In genomic region chr12:111559647-111560258, GRCm38 (mm10) we compare ENCODE assay signal across 8 mouse cellular contexts. TPM values are rescaled to one million over a fixed set of nuclear protein-coding genes. Genes with fewer than 3 reads are reported as not detected.
DNase-seq lines count a peak whose midpoint lies in the region; ATAC-seq and TF ChIP-seq lines count a peak whose summit lies in the region.

No protein-coding gene starts in this region.

- H3K4me3 ChIP-seq in CH12.LX (replicated peaks in 1 of 3; ENCODE audit: low read depth in 2 of 3, low read length in 2 of 3, poor library complexity in 1 of 3) = peak overlapping the region; percentile 56 to 72 (median 57)
- peak overlapping the region; percentile 19 for H3K4me3 ChIP-seq in forebrain, postnatal 0 days (ENCODE audit: low read depth, low read length)

- peak; percentile 49; the same call in 1 of the 2 replicates for TF ChIP-seq EP300 in CH12.LX (IDR thresholded peaks at IDR 0.05; ENCODE audit: low read length)

- H3K27me3 ChIP-seq in CH12.LX (replicated peaks) = no peaks in the 10 kb centered on the region
- H3K27me3 ChIP-seq in forebrain, postnatal 0 days (ENCODE audit: insufficient read depth, low read length) = no peaks in the 10 kb centered on the region

- no peak for TF ChIP-seq RAD21 in CH12.LX (IDR thresholded peaks at IDR 0.05; ENCODE audit: low read depth, low read length)

- peak overlapping the region; percentile 90 for H3K4me2 ChIP-seq in CH12.LX (ENCODE audit: insufficient read depth, low read depth, poor library complexity, severe bottlenecking)
- H3K4me2 ChIP-seq in forebrain, postnatal 0 days (ENCODE audit: low read depth) = peak overlapping the region; percentile 39

- TF ChIP-seq CTCF in CH12.LX (conservative IDR thresholded peaks at IDR 0.05 in 1 of 2, IDR thresholded peaks at IDR 0.05 in 1 of 2; ENCODE audit: low read depth in 2 of 2, low read length in 2 of 2) = no peak
- TF ChIP-seq CTCF in forebrain, postnatal 0 days (IDR thresholded peaks at IDR 0.05; ENCODE audit: low read depth) = no peak

- dilution Hi-C loops in CH12.LX (cut with MboI; ENCODE audit: extremely low pct_ligation_motif_present, extremely low pct_unique_long_range_greater_than_20kb, low sequenced_read_pairs) = no loop called here

- ATAC-seq in forebrain, postnatal 0 days = peak; percentile 85

- no peaks in the 10 kb centered on the region for H3K79me2 ChIP-seq in CH12.LX (replicated peaks; ENCODE audit: control insufficient read depth, extremely low read depth, insufficient read depth, poor library complexity, severe bottlenecking)

- H3K9ac ChIP-seq in CH12.LX (ENCODE audit: insufficient read depth, low read depth) = peak overlapping the region; percentile 65
- H3K9ac ChIP-seq in forebrain, postnatal 0 days = peak overlapping the region; percentile 41

- H3K27ac ChIP-seq in CH12.LX (ENCODE audit: insufficient read depth, low read depth) = no peak overlapping the region
- peak overlapping the region; percentile 71 for H3K27ac ChIP-seq in forebrain, postnatal 0 days (ENCODE audit: low read depth, low read length)

- in situ Hi-C loops in CH12.LX (cut with MboI; ENCODE audit: low pct_ligation_motif_present, low pct_unique_long_range_greater_than_20kb, low sequenced_read_pairs) = no loop called here

- peaks cover 10 to 23% of the 10 kb centered on the region in 2 experiments for H3K4me1 ChIP-seq in CH12.LX (ENCODE audit: control insufficient read depth in 1 of 2, insufficient read depth in 2 of 2)
- H3K4me1 ChIP-seq in forebrain, postnatal 0 days (ENCODE audit: insufficient read depth) = peaks cover 3% of the 10 kb centered on the region; the same call in 1 of the 2 replicates

- H3K9me3 ChIP-seq in CH12.LX (replicated peaks; ENCODE audit: low read length) = no peaks in the 10 kb centered on the region
- H3K9me3 ChIP-seq in forebrain, postnatal 0 days (ENCODE audit: low read length) = no peaks in the 10 kb centered on the region

- H3K36me3 ChIP-seq in CH12.LX (replicated peaks in 1 of 2; ENCODE audit: control insufficient read depth in 1 of 2, insufficient read depth in 1 of 2, low read length in 1 of 2) = no peaks in the 10 kb centered on the region
- no peaks in the 10 kb centered on the region for H3K36me3 ChIP-seq in forebrain, postnatal 0 days (ENCODE audit: insufficient read depth)

- TF ChIP-seq POLR2A in CH12.LX (IDR thresholded peaks at IDR 0.05; ENCODE audit: low read depth, low read length) = peak; percentile 57

- WGBS in forebrain, postnatal 0 days = 53% methylated on average over 18 of the region's 18 CpGs

- peak; percentile 69 for DNase-seq in 3T3-L1 (ENCODE audit: low read depth, low spot score)
- DNase-seq in CH12.LX (ENCODE audit: extremely low read depth) = peak; percentile 82
- peak; percentile 82 for DNase-seq in forebrain, postnatal 0 days
- DNase-seq in layer of hippocampus, adult 9-11 months = peak; percentile 85
- peak; percentile 46 for DNase-seq in lung, postnatal 25 days (ENCODE audit: low spot score)
- peak; percentile 30 for DNase-seq in right cerebral cortex, postnatal 4 days
- DNase-seq in embryo, embryonic 10.5 days (ENCODE audit: low spot score) = no peak
- DNase-seq in cerebellum, postnatal 25 days = no peak

TF ChIP-seq in CH12.LX, 34 proteins besides CTCF, POLR2A, EP300 and RAD21:
- no peak for TF ChIP-seq MAZ (IDR thresholded peaks at IDR 0.05; ENCODE audit: low read depth, low read length)
- TF ChIP-seq ETS1 (conservative IDR thresholded peaks at IDR 0.05; ENCODE audit: low read depth, low read length) = peak; percentile 34
- TF ChIP-seq MAX (IDR thresholded peaks at IDR 0.05; ENCODE audit: low read length) = peak; percentile 81
- TF ChIP-seq POLR2AphosphoS2 (IDR thresholded peaks at IDR 0.05; ENCODE audit: low read depth, low read length) = no peak
- TF ChIP-seq TBP (conservative IDR thresholded peaks at IDR 0.05; ENCODE audit: low read depth, low read length) = peak; percentile 63; the same call in 1 of the 2 replicates
- no peak for TF ChIP-seq ZMIZ1 (IDR thresholded peaks at IDR 0.05; ENCODE audit: low read depth, low read length)
- TF ChIP-seq JUND (conservative IDR thresholded peaks at IDR 0.05; ENCODE audit: low read depth, low read length) = peak; percentile 78
- no peak for TF ChIP-seq ZNF384 (IDR thresholded peaks at IDR 0.05; ENCODE audit: low read depth, low read length)
- TF ChIP-seq MXI1 (IDR thresholded peaks at IDR 0.05; ENCODE audit: low read depth, low read length) = peak; percentile 76
- TF ChIP-seq PAX5 (IDR thresholded peaks at IDR 0.05; ENCODE audit: low read length) = no peak
- 0 out of 2 replicates have a peak, but pooled peaks have one; percentile 42 for TF ChIP-seq KAT2A (IDR thresholded peaks at IDR 0.05; ENCODE audit: insufficient replicate concordance, low read length)
- TF ChIP-seq USF2 (conservative IDR thresholded peaks at IDR 0.05; ENCODE audit: low read depth, low read length) = no peak
- TF ChIP-seq CHD1 (IDR thresholded peaks at IDR 0.05; ENCODE audit: low read depth, low read length) = no peak
- TF ChIP-seq MAFK (IDR thresholded peaks at IDR 0.05; ENCODE audit: insufficient replicate concordance, low read length) = no peak
- no peak for TF ChIP-seq SIN3A (IDR thresholded peaks at IDR 0.05; ENCODE audit: low read length)
- TF ChIP-seq TCF12 (IDR thresholded peaks at IDR 0.05; ENCODE audit: low read depth, low read length) = 0 out of 2 replicates have a peak, but pooled peaks have one; percentile 15
- peak; percentile 89 for TF ChIP-seq ELF1 (IDR thresholded peaks at IDR 0.05; ENCODE audit: low read depth, low read length)
- TF ChIP-seq CHD2 (IDR thresholded peaks at IDR 0.05; ENCODE audit: low read length) = no peak
- no peak for TF ChIP-seq SMC3 (IDR thresholded peaks at IDR 0.05; ENCODE audit: low read depth, low read length)
- peak; percentile 63; the same call in 1 of the 2 replicates for TF ChIP-seq RCOR1 (conservative IDR thresholded peaks at IDR 0.05; ENCODE audit: low read depth, low read length)
- TF ChIP-seq GABPA (IDR thresholded peaks at IDR 0.05; ENCODE audit: insufficient replicate concordance, low read depth, low read length) = no peak
- peak; percentile 55; the same call in 1 of the 2 replicates for TF ChIP-seq MYC (IDR thresholded peaks at IDR 0.05; ENCODE audit: low read depth, low read length)
- TF ChIP-seq E2F4 (IDR thresholded peaks at IDR 0.05; ENCODE audit: insufficient replicate concordance, low read depth, low read length) = no peak
- TF ChIP-seq MEF2A (IDR thresholded peaks at IDR 0.05; ENCODE audit: borderline replicate concordance, low read depth, low read length) = no peak; the same call in none of the 2 replicates
- TF ChIP-seq JUN (IDR thresholded peaks at IDR 0.05; ENCODE audit: insufficient read depth, low read depth, low read length) = no peak; the same call in none of the 2 replicates
- TF ChIP-seq NELFE (IDR thresholded peaks at IDR 0.05; ENCODE audit: low read depth, low read length) = peak; percentile 46; the same call in 1 of the 2 replicates
- peak; percentile 63 for TF ChIP-seq NRF1 (IDR thresholded peaks at IDR 0.05; ENCODE audit: low read depth, low read length)
- TF ChIP-seq ZC3H11A (IDR thresholded peaks at IDR 0.05; ENCODE audit: low read depth, low read length) = no peak
- TF ChIP-seq ZKSCAN1 (IDR thresholded peaks at IDR 0.05; ENCODE audit: borderline replicate concordance, low read depth, low read length) = no peak
- peak; percentile 95 for TF ChIP-seq BHLHE40 (IDR thresholded peaks at IDR 0.05; ENCODE audit: low read depth, low read length)
- TF ChIP-seq IRF4 (IDR thresholded peaks at IDR 0.05; ENCODE audit: low read depth, low read length) = 0 out of 2 replicates have a peak, but pooled peaks have one; percentile 14
- no peak for TF ChIP-seq UBTF (IDR thresholded peaks at IDR 0.05; ENCODE audit: low read depth, low read length)
- peak; percentile 43; the same call in 1 of the 2 replicates for TF ChIP-seq HCFC1 (IDR thresholded peaks at IDR 0.05; ENCODE audit: low read depth, low read length)
- no peak for TF ChIP-seq USF1 (IDR thresholded peaks at IDR 0.05; ENCODE audit: low read depth, low read length)

RNA-seq across cellular contexts. Expression of gene Mark3, which starts 14.6 kb away (rescaled TPM):
- total RNA-seq in CH12.LX (2012; rRNA removed) (40.2 and 43.7 TPM in 2 replicates), CH12.LX (2014; rRNA removed) (51.2 and 58.7 TPM in 2 replicates)
- polyA plus RNA-seq in CH12.LX (2012; ENCODE audit: insufficient read length, low read depth) = 34.3 and 40.7 TPM in 2 replicates
- total RNA-seq in forebrain, postnatal 0 days (2014; rRNA removed) = 172 and 182 TPM in 2 replicates
- polyA plus RNA-seq in forebrain, postnatal 0 days (2015; fragmentation: Nextera tagmentation; extraction: Ambion mirVana) = 36.9 and 42.4 TPM in 2 replicates

RNA-seq across cellular contexts. Expression of gene Eif5, which starts 21.9 kb away (rescaled TPM):
- 118 and 129 TPM in 2 replicates for total RNA-seq in CH12.LX (2012; rRNA removed)
- 156 and 182 TPM in 2 replicates for total RNA-seq in CH12.LX (2014; rRNA removed)
- polyA plus RNA-seq in CH12.LX (2012; ENCODE audit: insufficient read length, low read depth) = 282 and 284 TPM in 2 replicates
- 273 and 366 TPM in 2 replicates for total RNA-seq in forebrain, postnatal 0 days (2014; rRNA removed)
- polyA plus RNA-seq in forebrain, postnatal 0 days (2015; fragmentation: Nextera tagmentation; extraction: Ambion mirVana) = 580 and 648 TPM in 2 replicates

Comparison
In these comparisons a context has a peak if more than half of its experiments do, and no peak if none do; other contexts are left out.
1. DNase-seq: peak in 3T3-L1 (single experiment), CH12.LX (single experiment), forebrain, postnatal 0 days (single experiment), layer of hippocampus, adult 9-11 months (single experiment), lung, postnatal 25 days (single experiment) and right cerebral cortex, postnatal 4 days (single experiment); none in embryo, embryonic 10.5 days (single experiment) and cerebellum, postnatal 25 days (0 of 2).